Mouse (Mus musculus) G1E (cell line): ENCODE measurements around the gene Tbx21.

Experiments used
- CTCF ChIP-seq: IDR thresholded peaks from 2 replicates; pipeline ENCODE4 v1.5.1; 2012; ENCODE audit warnings: low read depth, low read length, inconsistent platforms, mixed read lengths
- GATA1 ChIP-seq: IDR thresholded peaks from 2 replicates; pipeline ENCODE4 v1.6.1; 2012; ENCODE audit warnings: borderline replicate concordance, low read length, inconsistent platforms, mixed read lengths
- POLR2AphosphoS5 ChIP-seq: IDR thresholded peaks from 2 replicates; pipeline ENCODE4 v1.6.1; 2012; ENCODE audit warnings: low read depth, low read length, inconsistent platforms; ENCODE audit not compliant: insufficient replicate concordance

DNA sequence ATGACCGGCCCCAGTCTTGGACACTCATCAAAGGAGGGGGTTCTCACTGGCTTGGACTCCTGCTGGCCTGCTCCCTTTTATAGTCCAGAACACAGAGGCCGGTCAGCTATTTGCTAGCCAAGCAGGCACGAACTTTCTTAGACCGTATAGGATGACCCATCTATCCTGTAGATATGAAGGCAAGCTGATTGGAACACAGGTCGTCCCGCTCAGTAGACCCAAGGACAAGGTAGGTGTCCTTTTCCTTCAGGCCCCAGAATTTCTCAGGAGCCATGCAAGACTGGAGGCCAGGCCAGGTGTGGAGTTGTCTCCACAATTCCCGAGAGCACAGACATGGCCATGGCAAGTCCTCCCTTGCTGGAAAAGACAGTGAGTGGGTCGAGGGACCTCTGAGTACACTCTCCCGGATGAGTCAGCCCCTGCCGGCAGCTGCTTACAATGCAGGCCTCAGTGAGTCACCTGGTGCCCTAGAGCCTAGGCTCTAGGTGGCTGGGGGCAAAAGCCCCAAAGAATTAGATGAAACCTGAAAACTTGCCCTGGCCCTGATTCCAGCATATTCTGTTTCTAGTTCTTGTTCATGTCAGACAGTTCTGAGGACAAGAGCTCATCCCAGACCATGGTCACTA lies 37.6 kb upstream of the Tbx21 start:
- no peak for TF ChIP-seq POLR2AphosphoS5
- TF ChIP-seq CTCF = no peak
- TF ChIP-seq GATA1 = no peak
